Mouse (Mus musculus) liver, embryonic 14.5 days (tissue): ENCODE measurements around the gene Trib2. TPM values are rescaled to one million over a fixed set of nuclear protein-coding genes. Genes with fewer than 3 reads are reported as not detected.

Source experiments
- ATAC-seq: fragments of 200-750 bp; cut with Nextera tagmentation; 2 replicates; pipeline ENCODE4 v1.8.0; 2017; ENCODE audit warnings: moderate number of reproducible peaks, mild to moderate bottlenecking, moderate library complexity; ENCODE audit not compliant: insufficient read depth
- DNase-seq, 3 experiments: peaks; one replicate each; pipeline ENCODE4 v3.0.0-alpha.2; 2012 to 2013; ENCODE audit warnings: low read depth in 3 of 3, low spot score in 3 of 3
- H3K27ac ChIP-seq: fragments of 300-500 bp; sonication (generic); 2 replicates; pipeline ENCODE4 v1.5.1; 2014; ENCODE audit warnings: moderate library complexity, mild to moderate bottlenecking, control low read depth, inconsistent platforms
- H3K27me3 ChIP-seq: fragments of 300-500 bp; sonication (generic); 2 replicates; pipeline ENCODE4 v1.6.1; 2014; ENCODE audit warnings: mild to moderate bottlenecking, low read length, moderate library complexity; ENCODE audit not compliant: control insufficient read depth, insufficient read depth
- H3K36me3 ChIP-seq: fragments of 300-500 bp; sonication (generic); replicated peaks from 2 replicates; pipeline ENCODE4 v1.6.1; 2014; ENCODE audit warnings: low read depth; ENCODE audit not compliant: control insufficient read depth, insufficient read depth
- H3K4me1 ChIP-seq, 2 experiments: fragments of 200-500 bp in 1 of 2; fragments of 300-500 bp in 1 of 2; sonication (generic) in 1 of 2; replicated peaks; 2 replicates each; pipeline ENCODE4 v1.6.1; 2012 to 2014; ENCODE audit warnings: antibody characterized with exemption in 1 of 2, inconsistent platforms in 1 of 2, low read length in 1 of 2; ENCODE audit not compliant: control insufficient read depth in 2 of 2, insufficient read depth in 2 of 2
- H3K4me2 ChIP-seq: fragments of 300-500 bp; sonication (generic); 2 replicates; pipeline ENCODE4 v1.6.1; 2014; ENCODE audit warnings: low read depth, mild to moderate bottlenecking, control low read depth, moderate library complexity
- H3K4me3 ChIP-seq, 2 experiments: fragments of 200-500 bp in 1 of 2; fragments of 300-500 bp in 1 of 2; sonication (generic) in 1 of 2; 2 replicates each; pipeline ENCODE4 v1.5.1; 2012 to 2014; ENCODE audit warnings: low read depth in 2 of 2, low read length in 2 of 2, mild to moderate bottlenecking in 2 of 2, control low read depth in 1 of 2, inconsistent platforms in 1 of 2, moderate library complexity in 1 of 2; ENCODE audit not compliant: insufficient read depth in 1 of 2
- H3K9ac ChIP-seq: fragments of 300-500 bp; sonication (generic); replicated peaks from 2 replicates; pipeline ENCODE4 v1.6.1; 2014; ENCODE audit warnings: mild to moderate bottlenecking, control low read depth, moderate library complexity
- H3K9me3 ChIP-seq: fragments of 300-500 bp; sonication (generic); 2 replicates; pipeline ENCODE4 v1.6.1; 2016; ENCODE audit warnings: low read length, mixed read lengths; ENCODE audit not compliant: control insufficient read depth
- CTCF ChIP-seq: IDR thresholded peaks from 2 replicates; pipeline ENCODE4 v1.5.1; 2016; ENCODE audit warnings: antibody characterized with exemption, low read depth, control low read depth
- EP300 ChIP-seq: IDR thresholded peaks from 2 replicates; pipeline ENCODE4 v1.6.1; 2016; ENCODE audit warnings: antibody characterized with exemption, low read depth
- WGBS: fragments of 180-500 bp; shearing (Covaris S2); extraction: QIAGEN DNeasy Blood & Tissue Kit; methylation state at CpG from one replicate; pipeline ENCODE4 v1.1.7; 2014; ENCODE audit not compliant: insufficient replicate concordance; 5-methylcytosine and 5-hydroxymethylcytosine counted together
- polyA plus RNA-seq, 2 experiments: library from polyadenylated mRNA; depleted of rRNA in 1 of 2; stranded (reverse) in 1 of 2; unstranded in 1 of 2; fragments of >200 nt; fragmentation: Nextera tagmentation in 1 of 2; extraction: Ambion mirVana in 1 of 2; gene quantifications; 2 replicates each; pipeline versions ENCODE4 v1.2.1 to v1.2.3; 2012 to 2014

The Trib2 gene
- polyA plus RNA-seq, 2 experiments, result 1.3 to 2.1 TPM

- TF ChIP-seq CTCF (no peak), EP300 (no peak)
- H3K4me1 ChIP-seq, result no peaks in the 10 kb centered on the region
- DNase-seq, result no peak
- H3K9me3 ChIP-seq, result no peaks in the 10 kb centered on the region
- no peak for ATAC-seq
- H3K27me3 ChIP-seq, result no peaks in the 10 kb centered on the region
- no peak overlapping the region for H3K27ac ChIP-seq
- no peak overlapping the region for H3K4me3 ChIP-seq
- H3K36me3 ChIP-seq, result no peaks in the 10 kb centered on the region
- no peak overlapping the region for H3K4me2 ChIP-seq
- H3K9ac ChIP-seq, result no peak overlapping the region
- WGBS, result 55% methylated on average over 2 of the region's 2 CpGs
Measured at GRCm38 (mm10) chr12:15838201-15838600, 21.5 kb upstream of the Trib2 start.

DNA sequence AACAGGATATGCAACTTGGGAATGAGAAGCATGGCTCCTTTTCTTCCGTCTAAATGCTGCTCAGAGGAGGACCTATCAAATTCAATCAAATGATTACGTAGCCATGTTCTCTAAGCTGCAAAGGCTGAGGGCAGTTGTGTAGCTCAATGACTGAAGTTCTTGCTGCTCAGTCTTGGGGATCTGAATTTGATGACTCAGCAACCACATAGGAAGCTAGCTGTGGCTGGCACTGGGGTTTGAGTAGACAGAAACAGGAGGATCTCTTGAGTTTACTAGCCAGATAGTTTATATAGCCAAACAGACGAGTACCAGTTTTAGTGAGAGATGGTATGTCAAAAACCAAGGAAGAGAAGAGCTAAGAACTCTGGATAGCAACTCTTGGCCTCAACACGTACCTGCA, 20.8 kb upstream of the Trib2 start:
- DNase-seq (no peak), ATAC-seq (no peak)
- Histone ChIP-seq H3K4me1 (no peaks in the 10 kb centered on the region), H3K36me3 (no peaks in the 10 kb centered on the region), H3K9me3 (no peaks in the 10 kb centered on the region), H3K27ac (no peak overlapping the region), H3K9ac (no peak overlapping the region), H3K27me3 (no peaks in the 10 kb centered on the region), H3K4me3 (no peak overlapping the region), H3K4me2 (no peak overlapping the region)
- TF ChIP-seq EP300 (no peak), CTCF (no peak)
- WGBS, result 65% methylated on average over 4 of the region's 4 CpGs

DNA sequence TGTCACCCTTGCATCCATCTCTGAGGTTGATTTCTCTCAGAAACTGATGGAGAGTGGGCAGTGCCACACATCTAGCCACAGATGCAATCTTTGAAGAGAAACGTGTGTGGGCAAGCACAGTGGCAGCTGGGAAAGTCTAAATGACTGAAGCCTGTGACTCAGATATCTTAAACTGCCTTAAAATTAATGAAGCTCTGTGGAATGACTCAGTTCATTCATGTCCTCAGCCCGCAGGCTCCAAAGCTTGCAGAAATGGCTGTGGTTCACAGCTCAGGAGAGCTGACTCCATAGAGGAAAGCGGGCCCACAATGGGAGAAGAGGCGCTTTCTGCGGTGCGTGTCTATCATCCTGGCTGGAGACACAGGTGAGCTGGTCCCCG, 15.9 kb upstream of the Trib2 start:
- TF ChIP-seq CTCF (no peak), EP300 (no peak)
- no peak overlapping the region for H3K4me2 ChIP-seq
- no peaks in the 10 kb centered on the region for H3K4me1 ChIP-seq
- ATAC-seq, result no peak
- no peak for DNase-seq
- no peaks in the 10 kb centered on the region for H3K27me3 ChIP-seq
- H3K9me3 ChIP-seq, result no peaks in the 10 kb centered on the region
- no peak overlapping the region for H3K4me3 ChIP-seq
- no peaks in the 10 kb centered on the region for H3K36me3 ChIP-seq
- H3K9ac ChIP-seq, result no peak overlapping the region
- 78% methylated on average over 7 of the region's 7 CpGs for WGBS
- H3K27ac ChIP-seq, result no peak overlapping the region

DNA sequence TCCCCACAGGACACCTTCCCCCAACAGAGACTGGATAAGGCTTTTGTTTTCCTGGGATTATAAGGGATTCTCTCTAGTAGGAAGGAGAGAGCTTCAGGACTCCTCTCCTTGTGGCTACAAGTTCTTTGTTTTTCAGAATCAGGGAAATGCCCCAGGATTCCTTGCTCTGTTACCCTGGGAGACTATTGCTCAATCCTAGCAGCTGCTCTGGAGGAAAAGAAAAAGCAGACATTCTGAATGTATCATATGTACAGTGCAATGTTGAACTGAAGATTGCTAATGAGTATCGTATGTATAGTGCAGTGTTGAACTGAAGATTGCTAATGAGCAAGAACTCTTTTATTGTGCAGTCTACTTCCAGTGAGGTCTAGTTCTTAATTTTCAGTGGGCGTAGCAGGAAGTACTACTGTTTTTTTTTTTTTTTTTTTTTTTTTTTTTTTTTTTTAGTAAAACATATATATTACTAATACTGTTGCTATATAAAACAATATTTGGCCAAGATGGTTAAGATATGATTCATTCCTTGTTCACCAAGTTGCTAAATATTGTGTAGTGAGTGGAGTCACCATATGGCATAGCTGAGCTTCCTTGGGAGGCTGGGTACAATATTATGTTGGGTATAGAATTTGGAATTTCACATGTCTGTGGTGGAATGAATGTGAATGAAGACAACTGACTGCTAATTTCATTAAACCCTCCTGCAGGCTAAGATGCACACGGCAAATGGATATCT, 15.4 kb upstream of the Trib2 start:
- DNase-seq, result no peak
- Histone ChIP-seq H3K4me2 (no peak overlapping the region), H3K9ac (no peak overlapping the region), H3K36me3 (no peaks in the 10 kb centered on the region), H3K9me3 (no peaks in the 10 kb centered on the region), H3K4me1 (no peaks in the 10 kb centered on the region), H3K4me3 (no peak overlapping the region), H3K27ac (no peak overlapping the region), H3K27me3 (no peaks in the 10 kb centered on the region)
- ATAC-seq, result no peak
- TF ChIP-seq CTCF (no peak), EP300 (no peak)
- 67% methylated on average over 3 of the region's 3 CpGs for WGBS

GRCm38 (mm10) chr12:15830750-15831149, 14.0 kb upstream of the Trib2 start:
- no peaks in the 10 kb centered on the region for H3K4me1 ChIP-seq
- H3K27ac ChIP-seq, result no peak overlapping the region
- H3K9ac ChIP-seq, result no peak overlapping the region
- WGBS, result 55% methylated on average over 3 of the region's 3 CpGs
- no peaks in the 10 kb centered on the region for H3K9me3 ChIP-seq
- DNase-seq (no peak), ATAC-seq (no peak)
- H3K4me3 ChIP-seq, result no peak overlapping the region
- no peak overlapping the region for H3K4me2 ChIP-seq
- TF ChIP-seq CTCF (no peak), EP300 (no peak)
- H3K36me3 ChIP-seq, result no peaks in the 10 kb centered on the region
- no peaks in the 10 kb centered on the region for H3K27me3 ChIP-seq
